Mouse (Mus musculus) erythroblast, embryonic 14.5 days (primary cell): ENCODE measurements around the gene Mon2. TPM values are rescaled to one million over a fixed set of nuclear protein-coding genes. Genes with fewer than 3 reads are reported as not detected.
A peak's percentile ranks its signal among the peaks of the same experiment; 100 is the strongest.

Experiments
- H3K27me3 ChIP-seq: 2 replicates; pipeline ENCODE4 v1.6.1; 2012; ENCODE audit warnings: inconsistent platforms; ENCODE audit not compliant: control insufficient read depth
- H3K36me3 ChIP-seq: 2 replicates; pipeline ENCODE4 v1.6.1; 2012; ENCODE audit warnings: mild to moderate bottlenecking, inconsistent platforms; ENCODE audit not compliant: control insufficient read depth
- H3K4me1 ChIP-seq: 2 replicates; pipeline ENCODE4 v1.6.1; 2012; ENCODE audit warnings: inconsistent platforms; ENCODE audit not compliant: control insufficient read depth
- H3K4me3 ChIP-seq: replicated peaks from 2 replicates; pipeline ENCODE3; 2012; ENCODE audit warnings: moderate library complexity, mild to moderate bottlenecking, inconsistent platforms
- H3K9me3 ChIP-seq: 2 replicates; pipeline ENCODE4 v1.6.1; 2012; ENCODE audit warnings: low read length, inconsistent platforms, mixed read lengths; ENCODE audit not compliant: control insufficient read depth
- GATA1 ChIP-seq: IDR thresholded peaks from 2 replicates; pipeline ENCODE4 v1.6.1; 2012; ENCODE audit warnings: low read length, inconsistent platforms, mixed read lengths
- TAL1 ChIP-seq: IDR thresholded peaks from 3 replicates; pipeline ENCODE4 v1.6.1; 2012; ENCODE audit warnings: low read length, inconsistent platforms, mixed read lengths
- polyA plus RNA-seq: library from polyadenylated mRNA; stranded (reverse); fragments of >175 nt; gene quantifications from 2 replicates; pipeline ENCODE4 v1.2.3, GENCODE M21; 2012

The Mon2 gene
- polyA plus RNA-seq, result 0.45 and 0.68 TPM in 2 replicates

GRCm38 (mm10) chr10:123076245-123077023 lies at the start of gene Mon2:
Mon2 (minus strand) TSS chr10:123076505.
- peak within 1 kb of the TSS; percentile 93 for H3K4me3 ChIP-seq
- no peak for TF ChIP-seq TAL1
- no peak for TF ChIP-seq GATA1
- peaks cover 13% of the 10 kb centered on the region for H3K36me3 ChIP-seq
- H3K4me1 ChIP-seq, result peaks cover 34% of the 10 kb centered on the region
- H3K27me3 ChIP-seq, result peaks cover 11% of the 10 kb centered on the region
- no peaks in the 10 kb centered on the region for H3K9me3 ChIP-seq

- Histone ChIP-seq H3K9me3 (no peaks in the 10 kb centered on the region), H3K4me3 (no peak overlapping the region), H3K27me3 (no peaks in the 10 kb centered on the region), H3K4me1 (no peaks in the 10 kb centered on the region), H3K36me3 (peaks cover 99% of the 10 kb centered on the region)
- no peak for TF ChIP-seq GATA1
- TF ChIP-seq TAL1, result no peak
Measured at GRCm38 (mm10) chr10:123120666-123121392, 44.5 kb upstream of the Mon2 start.

- Histone ChIP-seq H3K27me3 (no peaks in the 10 kb centered on the region), H3K4me1 (no peaks in the 10 kb centered on the region), H3K36me3 (peaks cover 99% of the 10 kb centered on the region), H3K9me3 (no peaks in the 10 kb centered on the region), H3K4me3 (no peak overlapping the region)
- TF ChIP-seq TAL1 (no peak), GATA1 (no peak)
Measured at GRCm38 (mm10) chr10:123116861-123117260, 40.6 kb upstream of the Mon2 start.

- TF ChIP-seq TAL1 (no peak), GATA1 (no peak)
- H3K36me3 ChIP-seq, result peaks cover 90% of the 10 kb centered on the region
- no peaks in the 10 kb centered on the region for H3K27me3 ChIP-seq
- no peak overlapping the region for H3K4me3 ChIP-seq
- H3K4me1 ChIP-seq, result no peaks in the 10 kb centered on the region
- H3K9me3 ChIP-seq, result no peaks in the 10 kb centered on the region
Measured at GRCm38 (mm10) chr10:123113466-123113865, 37.2 kb upstream of the Mon2 start.

- no peak overlapping the region for H3K4me3 ChIP-seq
- peaks cover 85% of the 10 kb centered on the region for H3K36me3 ChIP-seq
- H3K9me3 ChIP-seq, result no peaks in the 10 kb centered on the region
- TF ChIP-seq TAL1 (no peak), GATA1 (no peak)
- H3K4me1 ChIP-seq, result no peaks in the 10 kb centered on the region
- no peaks in the 10 kb centered on the region for H3K27me3 ChIP-seq
Measured at GRCm38 (mm10) chr10:123112787-123113168, 36.5 kb upstream of the Mon2 start.

GRCm38 (mm10) chr10:123112056-123112786 lies 35.9 kb upstream of the Mon2 start:
- Histone ChIP-seq H3K4me1 (no peaks in the 10 kb centered on the region), H3K9me3 (no peaks in the 10 kb centered on the region), H3K27me3 (no peaks in the 10 kb centered on the region), H3K36me3 (peaks cover 84% of the 10 kb centered on the region), H3K4me3 (no peak overlapping the region)
- TF ChIP-seq TAL1, result no peak
- no peak for TF ChIP-seq GATA1

- H3K4me3 ChIP-seq, result no peak overlapping the region
Measured at GRCm38 (mm10) chr10:123110548-123110947, 34.2 kb upstream of the Mon2 start.

GRCm38 (mm10) chr10:123108527-123108926 lies 32.2 kb upstream of the Mon2 start:
- Histone ChIP-seq H3K9me3 (no peaks in the 10 kb centered on the region), H3K36me3 (peaks cover 47% of the 10 kb centered on the region), H3K4me3 (no peak overlapping the region), H3K27me3 (no peaks in the 10 kb centered on the region), H3K4me1 (no peaks in the 10 kb centered on the region)
- TF ChIP-seq GATA1, result no peak
- TF ChIP-seq TAL1, result no peak

More at GRCm38 (mm10) chr10:123110548-123110947, 34.2 kb upstream of the Mon2 start:
- Histone ChIP-seq H3K27me3 (no peaks in the 10 kb centered on the region), H3K9me3 (no peaks in the 10 kb centered on the region), H3K4me1 (no peaks in the 10 kb centered on the region), H3K36me3 (peaks cover 67% of the 10 kb centered on the region)
- TF ChIP-seq TAL1 (no peak), GATA1 (no peak)

GRCm38 (mm10) chr10:123108121-123108520 lies 31.8 kb upstream of the Mon2 start:
- Histone ChIP-seq H3K4me3 (no peak overlapping the region), H3K36me3 (peaks cover 43% of the 10 kb centered on the region), H3K27me3 (no peaks in the 10 kb centered on the region), H3K9me3 (no peaks in the 10 kb centered on the region), H3K4me1 (no peaks in the 10 kb centered on the region)
- TF ChIP-seq GATA1 (no peak), TAL1 (no peak)
